Mouse (Mus musculus) cerebellum, adult 2 months (tissue): ENCODE results near the gene Prss41.

Source experiments
- CTCF ChIP-seq: fragments of 200-500 bp; IDR thresholded peaks from 2 replicates; pipeline ENCODE4 v1.5.1; 2011; ENCODE audit warnings: low read depth, mild to moderate bottlenecking, control low read depth, low read length, moderate library complexity, borderline replicate concordance; ENCODE audit not compliant: insufficient read depth
- POLR2A ChIP-seq: fragments of 200-500 bp; IDR thresholded peaks from 2 replicates; pipeline ENCODE4 v1.6.1; 2011; ENCODE audit warnings: low read length, control low read depth, borderline replicate concordance; ENCODE audit not compliant: insufficient read depth

DNA sequence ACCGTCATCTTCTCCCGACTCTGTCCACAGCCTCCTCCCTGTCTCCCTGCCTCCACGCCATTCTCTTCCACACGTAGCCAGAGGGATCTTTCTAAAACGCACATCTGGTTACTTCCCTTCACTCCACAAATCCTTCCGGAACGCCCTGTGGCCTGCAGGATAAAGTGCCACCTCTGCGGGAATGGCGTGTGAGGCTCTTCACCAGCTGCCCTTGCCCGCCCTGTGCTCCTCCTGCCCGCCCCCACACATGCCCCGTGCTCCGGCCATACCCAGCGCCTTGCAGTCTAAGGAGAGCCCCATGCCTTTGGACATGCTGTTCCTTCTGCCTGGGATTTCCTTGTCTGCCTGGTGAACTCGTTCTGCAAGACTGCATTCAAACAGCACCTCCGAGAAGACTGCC, 21.0 kb downstream of the Prss41 start:
- TF ChIP-seq CTCF (no peak), POLR2A (no peak)
